Mouse (Mus musculus): Measurements from ENCODE around the gene Arhgap45. TPM values are rescaled to one million over a fixed set of nuclear protein-coding genes. Genes with fewer than 3 reads are reported as not detected.
A peak's percentile ranks its signal among the peaks of the same experiment; 100 is the strongest.

Arhgap45 gene
- polyA plus RNA-seq (2014; fragmentation: Nextera tagmentation; extraction: Ambion mirVana): 0.83 and 1.8 TPM in 2 replicates

- no peak within 1 kb of the TSS for H3K9ac ChIP-seq (replicated peaks; ENCODE audit: low read depth, low read length)
- H3K27me3 ChIP-seq (ENCODE audit: control insufficient read depth, insufficient read depth, low read length): peaks cover 43% of the 10 kb centered on the region
- no peaks in the 10 kb centered on the region for H3K4me1 ChIP-seq (ENCODE audit: control insufficient read depth, insufficient read depth, low read length)
- 63% methylated on average over 11 of the region's 11 CpGs for WGBS
- H3K4me2 ChIP-seq (ENCODE audit: low read depth, low read length): no peak within 1 kb of the TSS
- no peak within 1 kb of the TSS for H3K4me3 ChIP-seq (ENCODE audit: low read depth, low read length)
- 0 out of 2 replicates have a peak, but pooled peaks cover 4% of the 10 kb centered on the region for H3K36me3 ChIP-seq (ENCODE audit: control insufficient read depth, insufficient read depth, low read length)
- no peaks in the 10 kb centered on the region for H3K9me3 ChIP-seq (ENCODE audit: control insufficient read depth, low read length)
- H3K27ac ChIP-seq (ENCODE audit: low read depth, low read length): no peak within 1 kb of the TSS
- no peak for ATAC-seq (ENCODE audit: low read depth)
These were observed at the start of gene Arhgap45 for GRCm38 (mm10) chr10:80016511-80016910. Arhgap45 (plus strand) TSS chr10:80016653.

- Histone ChIP-seq H3K4me1 (ENCODE audit: control insufficient read depth, insufficient read depth, low read length) (0 out of 2 replicates have a peak, but pooled peaks cover 6% of the 10 kb centered on the region), H3K36me3 (ENCODE audit: control insufficient read depth, insufficient read depth, low read length) (peaks cover 27% of the 10 kb centered on the region), H3K9me3 (ENCODE audit: control insufficient read depth, low read length) (no peaks in the 10 kb centered on the region), H3K27ac (ENCODE audit: low read depth, low read length) (no peak overlapping the region), H3K4me3 (ENCODE audit: low read depth, low read length) (no peak overlapping the region), H3K9ac (replicated peaks; ENCODE audit: low read depth, low read length) (no peak overlapping the region), H3K4me2 (ENCODE audit: low read depth, low read length) (no peak overlapping the region), H3K27me3 (ENCODE audit: control insufficient read depth, insufficient read depth, low read length) (peaks cover 21% of the 10 kb centered on the region)
- WGBS: 95% methylated on average over 5 of the region's 5 CpGs
- no peak for ATAC-seq (ENCODE audit: low read depth)
These were observed 49.5 kb upstream of the Arhgap45 start for GRCm38 (mm10) chr10:79966886-79967400.

- Histone ChIP-seq H3K9me3 (ENCODE audit: control insufficient read depth, low read length) (no peaks in the 10 kb centered on the region), H3K4me2 (ENCODE audit: low read depth, low read length) (no peak overlapping the region), H3K36me3 (ENCODE audit: control insufficient read depth, insufficient read depth, low read length) (peaks cover 19% of the 10 kb centered on the region), H3K27me3 (ENCODE audit: control insufficient read depth, insufficient read depth, low read length) (peaks cover 22% of the 10 kb centered on the region), H3K9ac (replicated peaks; ENCODE audit: low read depth, low read length) (no peak overlapping the region), H3K27ac (ENCODE audit: low read depth, low read length) (no peak overlapping the region), H3K4me1 (ENCODE audit: control insufficient read depth, insufficient read depth, low read length) (0 out of 2 replicates have a peak, but pooled peaks cover 6% of the 10 kb centered on the region), H3K4me3 (ENCODE audit: low read depth, low read length) (no peak overlapping the region)
- no peak for ATAC-seq (ENCODE audit: low read depth)
- whole genome bisulfite sequencing: 92% methylated on average over 1 of the region's 1 CpGs
These were observed 48.3 kb upstream of the Arhgap45 start for GRCm38 (mm10) chr10:79968181-79968580.

DNA sequence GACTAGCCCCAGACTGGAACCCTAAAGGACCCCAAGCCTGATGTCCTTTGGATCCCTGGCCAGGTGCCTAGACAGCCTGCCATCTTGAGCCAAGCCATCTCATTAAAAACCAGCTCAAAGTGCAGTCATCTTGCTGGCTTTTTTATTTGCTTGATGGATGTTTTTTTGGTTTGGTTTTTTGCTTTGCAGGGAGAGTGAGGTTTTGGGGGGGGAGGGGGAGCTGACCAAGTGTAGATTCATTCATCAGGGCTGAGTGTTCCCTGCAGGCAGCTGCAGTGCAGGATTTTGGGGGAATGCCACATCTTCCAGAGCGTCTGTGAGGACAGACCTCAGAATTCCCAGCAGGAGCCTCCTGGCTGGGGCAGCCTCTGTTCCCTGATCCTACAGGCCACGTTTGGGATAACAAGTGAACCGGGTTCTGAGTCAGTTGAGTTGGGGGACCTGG is 47.3 kb upstream of the Arhgap45 start:
- Histone ChIP-seq H3K4me1 (ENCODE audit: control insufficient read depth, insufficient read depth, low read length) (0 out of 2 replicates have a peak, but pooled peaks cover 6% of the 10 kb centered on the region), H3K36me3 (ENCODE audit: control insufficient read depth, insufficient read depth, low read length) (peaks cover 19% of the 10 kb centered on the region), H3K27ac (ENCODE audit: low read depth, low read length) (no peak overlapping the region), H3K27me3 (ENCODE audit: control insufficient read depth, insufficient read depth, low read length) (peaks cover 22% of the 10 kb centered on the region), H3K4me2 (ENCODE audit: low read depth, low read length) (no peak overlapping the region), H3K9ac (replicated peaks; ENCODE audit: low read depth, low read length) (no peak overlapping the region), H3K9me3 (ENCODE audit: control insufficient read depth, low read length) (no peaks in the 10 kb centered on the region), H3K4me3 (ENCODE audit: low read depth, low read length) (no peak overlapping the region)
- ATAC-seq (ENCODE audit: low read depth): no peak
- 22% methylated on average over 3 of the region's 3 CpGs for WGBS

GRCm38 (mm10) chr10:79970415-79971182 is 45.9 kb upstream of the Arhgap45 start, which contains the start of gene Grin3b:
Grin3b (plus strand) TSS chr10:79970715.
- ATAC-seq (ENCODE audit: low read depth): no peak
- H3K36me3 ChIP-seq (ENCODE audit: control insufficient read depth, insufficient read depth, low read length): peaks cover 18% of the 10 kb centered on the region

GRCm38 (mm10) chr10:79971183-79971497 is 45.3 kb upstream of the Arhgap45 start:
- peaks cover 22% of the 10 kb centered on the region for H3K27me3 ChIP-seq (ENCODE audit: control insufficient read depth, insufficient read depth, low read length)
- no peaks in the 10 kb centered on the region for H3K9me3 ChIP-seq (ENCODE audit: control insufficient read depth, low read length)
- 4% methylated on average over 21 of the region's 21 CpGs for WGBS
- peak overlapping the region; percentile 50 for H3K4me2 ChIP-seq (ENCODE audit: low read depth, low read length)
- no peak overlapping the region for H3K27ac ChIP-seq (ENCODE audit: low read depth, low read length)
- H3K9ac ChIP-seq (replicated peaks; ENCODE audit: low read depth, low read length): peak overlapping the region; percentile 32; the same call in 1 of the 2 replicates
- H3K36me3 ChIP-seq (ENCODE audit: control insufficient read depth, insufficient read depth, low read length): peaks cover 21% of the 10 kb centered on the region
- H3K4me3 ChIP-seq (ENCODE audit: low read depth, low read length): peak overlapping the region; percentile 25
- H3K4me1 ChIP-seq (ENCODE audit: control insufficient read depth, insufficient read depth, low read length): 0 out of 2 replicates have a peak, but pooled peaks cover 6% of the 10 kb centered on the region
- no peak for ATAC-seq (ENCODE audit: low read depth)

More at GRCm38 (mm10) chr10:79970415-79971182, 45.9 kb upstream of the Arhgap45 start, which contains the start of gene Grin3b:
- 0 out of 2 replicates have a peak, but pooled peaks cover 6% of the 10 kb centered on the region for H3K4me1 ChIP-seq (ENCODE audit: control insufficient read depth, insufficient read depth, low read length)
- peak within 1 kb of the TSS; percentile 32; the same call in 1 of the 2 replicates for H3K9ac ChIP-seq (replicated peaks; ENCODE audit: low read depth, low read length)
- H3K4me2 ChIP-seq (ENCODE audit: low read depth, low read length): peak within 1 kb of the TSS; percentile 50
- 10% methylated on average over 39 of the region's 47 CpGs for WGBS
- H3K4me3 ChIP-seq (ENCODE audit: low read depth, low read length): peak within 1 kb of the TSS; percentile 25
- H3K27me3 ChIP-seq (ENCODE audit: control insufficient read depth, insufficient read depth, low read length): peaks cover 22% of the 10 kb centered on the region
- H3K9me3 ChIP-seq (ENCODE audit: control insufficient read depth, low read length): no peaks in the 10 kb centered on the region
- H3K27ac ChIP-seq (ENCODE audit: low read depth, low read length): no peak within 1 kb of the TSS

- H3K4me3 ChIP-seq (ENCODE audit: low read depth, low read length): no peak overlapping the region
- H3K4me2 ChIP-seq (ENCODE audit: low read depth, low read length): no peak overlapping the region
- H3K27ac ChIP-seq (ENCODE audit: low read depth, low read length): no peak overlapping the region
- H3K9me3 ChIP-seq (ENCODE audit: control insufficient read depth, low read length): no peaks in the 10 kb centered on the region
- peaks cover 22% of the 10 kb centered on the region for H3K27me3 ChIP-seq (ENCODE audit: control insufficient read depth, insufficient read depth, low read length)
- no peak for ATAC-seq (ENCODE audit: low read depth)
- H3K4me1 ChIP-seq (ENCODE audit: control insufficient read depth, insufficient read depth, low read length): 0 out of 2 replicates have a peak, but pooled peaks cover 6% of the 10 kb centered on the region
- H3K9ac ChIP-seq (replicated peaks; ENCODE audit: low read depth, low read length): no peak overlapping the region
- peaks cover 26% of the 10 kb centered on the region for H3K36me3 ChIP-seq (ENCODE audit: control insufficient read depth, insufficient read depth, low read length)
- WGBS: 68% methylated on average over 14 of the region's 14 CpGs
These were observed 43.6 kb upstream of the Arhgap45 start for GRCm38 (mm10) chr10:79972831-79973230.

DNA sequence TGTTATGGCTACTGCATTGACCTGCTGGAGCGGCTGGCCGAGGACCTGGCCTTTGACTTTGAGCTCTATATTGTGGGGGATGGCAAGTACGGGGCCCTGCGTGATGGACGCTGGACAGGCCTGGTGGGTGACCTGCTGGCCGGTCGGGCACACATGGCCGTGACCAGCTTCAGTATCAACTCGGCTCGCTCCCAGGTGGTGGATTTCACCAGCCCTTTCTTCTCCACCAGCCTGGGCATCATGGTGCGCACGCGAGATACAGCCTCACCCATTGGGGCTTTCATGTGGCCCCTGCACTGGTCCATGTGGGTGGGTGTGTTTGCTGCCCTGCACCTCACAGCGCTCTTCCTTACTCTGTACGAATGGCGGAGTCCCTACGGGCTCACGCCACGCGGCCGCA is 42.4 kb upstream of the Arhgap45 start:
- ATAC-seq (ENCODE audit: low read depth): no peak
- no peak overlapping the region for H3K4me3 ChIP-seq (ENCODE audit: low read depth, low read length)
- no peak overlapping the region for H3K27ac ChIP-seq (ENCODE audit: low read depth, low read length)
- H3K36me3 ChIP-seq (ENCODE audit: control insufficient read depth, insufficient read depth, low read length): peaks cover 38% of the 10 kb centered on the region
- H3K27me3 ChIP-seq (ENCODE audit: control insufficient read depth, insufficient read depth, low read length): peaks cover 22% of the 10 kb centered on the region
- H3K9me3 ChIP-seq (ENCODE audit: control insufficient read depth, low read length): no peaks in the 10 kb centered on the region
- no peak overlapping the region for H3K9ac ChIP-seq (replicated peaks; ENCODE audit: low read depth, low read length)
- H3K4me2 ChIP-seq (ENCODE audit: low read depth, low read length): no peak overlapping the region
- WGBS: 93% methylated on average over 21 of the region's 21 CpGs
- 0 out of 2 replicates have a peak, but pooled peaks cover 6% of the 10 kb centered on the region for H3K4me1 ChIP-seq (ENCODE audit: control insufficient read depth, insufficient read depth, low read length)

GRCm38 (mm10) chr10:79974668-79975067 is 41.8 kb upstream of the Arhgap45 start:
- H3K27ac ChIP-seq (ENCODE audit: low read depth, low read length): no peak overlapping the region
- H3K4me1 ChIP-seq (ENCODE audit: control insufficient read depth, insufficient read depth, low read length): 0 out of 2 replicates have a peak, but pooled peaks cover 6% of the 10 kb centered on the region
- no peak for ATAC-seq (ENCODE audit: low read depth)
- no peaks in the 10 kb centered on the region for H3K9me3 ChIP-seq (ENCODE audit: control insufficient read depth, low read length)
- peaks cover 39% of the 10 kb centered on the region for H3K36me3 ChIP-seq (ENCODE audit: control insufficient read depth, insufficient read depth, low read length)
- peaks cover 17% of the 10 kb centered on the region for H3K27me3 ChIP-seq (ENCODE audit: control insufficient read depth, insufficient read depth, low read length)
- H3K4me2 ChIP-seq (ENCODE audit: low read depth, low read length): no peak overlapping the region
- no peak overlapping the region for H3K4me3 ChIP-seq (ENCODE audit: low read depth, low read length)
- H3K9ac ChIP-seq (replicated peaks; ENCODE audit: low read depth, low read length): no peak overlapping the region
- WGBS: 86% methylated on average over 8 of the region's 8 CpGs
